Mouse (Mus musculus) lung, postnatal 0 days (tissue): ENCODE data around the gene Gm21958.

Source experiments
- CTCF ChIP-seq: IDR thresholded peaks from 2 replicates; pipeline ENCODE4 v1.5.1; 2016; ENCODE audit warnings: antibody characterized with exemption, mild to moderate bottlenecking
- EP300 ChIP-seq: IDR thresholded peaks from 2 replicates; pipeline ENCODE4 v1.6.1; 2016; ENCODE audit warnings: antibody characterized with exemption, mild to moderate bottlenecking, control low read depth

GRCm38 (mm10) chr3:54741965-54742364, 27.8 kb upstream of the Gm21958 start:
- TF ChIP-seq EP300 = no peak
- TF ChIP-seq CTCF = no peak
